Mouse (Mus musculus): ENCODE measurements around the gene Tlr13. TPM values are rescaled to one million over a fixed set of nuclear protein-coding genes. Genes with fewer than 3 reads are reported as not detected.
"Not testable (repeated sequence)": the region's sequence is repeated elsewhere in the genome, so short reads cannot be mapped to it uniquely, and the experiment has no call there.

The Tlr13 gene
- total RNA-seq, 2 experiments from 2014 or later, result 2.1 to 2.4 TPM

DNA sequence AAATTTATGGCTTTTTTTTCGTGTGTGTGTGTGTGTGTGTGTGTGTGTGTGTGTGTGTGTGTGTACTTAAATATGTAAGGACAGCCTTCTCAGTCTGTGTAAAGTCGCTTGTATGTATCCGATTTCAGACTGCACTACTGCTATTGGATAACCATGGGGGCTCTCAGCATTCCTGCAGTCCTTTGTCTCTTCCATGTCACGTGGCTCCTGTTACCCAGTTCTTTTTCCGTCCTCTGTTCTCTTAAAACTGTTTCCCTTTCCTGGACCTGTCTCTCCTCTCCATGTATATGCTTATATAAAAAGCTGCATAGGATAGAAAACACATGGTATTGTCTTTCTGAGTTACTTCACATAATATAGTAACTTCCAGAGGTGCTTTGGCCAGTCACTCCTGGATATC is 42.7 kb downstream of the Tlr13 start:
- no peak for DNase-seq (ENCODE audit: low spot score in 2 of 2)

GRCm38 (mm10) chrX:106186713-106187649 is 44.0 kb downstream of the Tlr13 start, which contains the start of gene Pgk1:
Pgk1 (plus strand) TSS chrX:106187100.
- DNase-seq (ENCODE audit: low spot score in 2 of 2), result peak; percentile 28 to 79

- DNase-seq (ENCODE audit: low spot score in 2 of 2), result peak in 1 of 2 experiments; percentile 4
Measured at GRCm38 (mm10) chrX:106187737-106188136, 44.7 kb downstream of the Tlr13 start.

DNA sequence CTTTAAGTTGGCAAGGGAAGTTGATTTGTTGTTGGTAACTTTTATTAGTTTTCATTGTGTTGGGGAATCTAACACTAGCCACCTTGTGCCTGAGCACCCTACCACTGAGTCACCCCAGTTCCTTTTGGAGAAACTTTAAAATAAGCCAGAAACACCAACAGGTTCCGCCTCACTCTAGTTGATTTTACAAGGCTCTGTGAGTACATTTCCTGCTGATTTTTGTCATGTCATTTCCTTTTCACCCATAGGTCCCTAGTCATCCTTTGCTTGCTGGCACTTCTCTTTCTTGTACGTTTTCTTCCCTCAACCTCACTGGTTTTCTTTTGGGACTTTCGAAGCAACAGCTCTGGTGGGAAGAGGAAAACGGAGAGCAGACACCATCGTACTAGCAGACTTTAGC is 46.4 kb downstream of the Tlr13 start:
- DNase-seq (ENCODE audit: low spot score in 2 of 2), result no peak

DNA sequence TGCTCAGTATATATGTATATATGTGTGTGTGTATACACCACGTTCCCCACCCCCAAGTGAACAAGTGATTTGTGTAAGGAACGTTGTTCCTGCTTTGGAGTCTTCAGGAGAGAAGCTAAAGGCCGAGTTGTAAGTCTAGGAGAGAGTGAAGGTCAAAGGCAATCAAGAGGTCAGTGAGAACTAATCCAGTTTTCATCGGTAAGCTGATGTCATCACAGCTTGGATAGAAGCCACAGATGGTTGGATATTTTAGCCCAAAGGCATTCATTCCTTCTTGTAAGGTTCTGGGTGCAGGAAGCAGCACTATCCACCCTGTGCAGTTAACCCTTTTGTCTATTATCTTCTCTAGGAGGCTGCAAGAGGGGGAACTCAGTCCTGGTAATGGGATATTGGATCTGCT is 47.1 kb downstream of the Tlr13 start:
- no peak for DNase-seq (ENCODE audit: low spot score in 2 of 2)

- DNase-seq (ENCODE audit: low spot score in 2 of 2), result not testable (repeated sequence)
Measured at GRCm38 (mm10) chrX:106194361-106194760, 51.4 kb downstream of the Tlr13 start.

- no peak for DNase-seq (ENCODE audit: low spot score in 2 of 2)
Measured at GRCm38 (mm10) chrX:106197308-106197707, 54.3 kb downstream of the Tlr13 start.

- no peak for DNase-seq (ENCODE audit: low spot score in 2 of 2)
Measured at GRCm38 (mm10) chrX:106198904-106199303, 55.9 kb downstream of the Tlr13 start.

DNA sequence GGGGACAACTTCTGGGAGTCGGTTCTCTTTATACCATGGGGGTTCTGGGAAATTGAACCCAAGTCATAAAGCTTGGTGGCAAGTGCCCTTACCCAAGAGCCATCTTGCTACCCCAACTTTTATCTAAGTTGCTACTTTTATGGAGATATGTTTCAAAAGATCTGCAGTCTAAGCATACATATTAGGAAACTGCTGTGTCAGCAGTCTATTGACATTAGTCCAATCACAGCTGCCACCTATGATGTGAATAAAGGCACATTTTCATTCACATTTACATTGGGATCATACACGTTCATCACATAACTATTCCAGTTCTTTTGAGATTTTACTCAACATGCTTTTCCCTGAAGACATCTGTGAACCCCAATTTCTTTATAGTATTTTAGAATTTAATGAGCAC is 66.1 kb downstream of the Tlr13 start:
- no peak for DNase-seq (ENCODE audit: low spot score in 2 of 2)

Other genes with a start within 250 kb of the Tlr13 start
- gene Atrx, start 213.8 kb upstream of the Tlr13 start, total RNA-seq (2021), result 100 to 1,000 TPM; 140 to 172 TPM
- 10 to 100 TPM; 51.6 to 57.8 TPM for gene Magt1, start 131.3 kb upstream of the Tlr13 start, total RNA-seq (2021)
- 100 to 1,000 TPM; 338 to 374 TPM for gene Cox7b, start 127.5 kb upstream of the Tlr13 start, total RNA-seq (2021)
- gene Atp7a, start 115.9 kb upstream of the Tlr13 start, total RNA-seq (2021), result 10 to 100 TPM; 34.1 to 39.3 TPM
- gene Pgk1, start 43.9 kb downstream of the Tlr13 start, total RNA-seq (2021), result 100 to 1,000 TPM; 189 to 231 TPM
- gene Taf9b, start 78.0 kb downstream of the Tlr13 start, total RNA-seq (2021), result 10 to 100 TPM; 14.5 to 16.1 TPM
- under 1 TPM in 1 of 2 experiments, not detected in 1; 0.14 TPM for gene Fnd3c2, start 112.2 kb downstream of the Tlr13 start, total RNA-seq (2021)

Data from adrenal gland, postnatal 4 days (tissue).